Mouse (Mus musculus) urinary bladder, postnatal 4 days (tissue): ENCODE measurements at regions not wholly inside any gene's neighbourhood (a gene's known extent, or its start where the extent isn't known, plus 50 kb on each side); places are given as distances from the start of the nearest gene placed in this dataset.

Experiments used
- DNase-seq, 2 experiments: peaks; one replicate each; pipeline ENCODE4 v3.0.0; 2021 to 2022; ENCODE audit warnings: low spot score in 2 of 2

- DNase-seq = no peak
These were observed 50.8 kb upstream of the Mboat1 start for GRCm38 (mm10) chr13:30085446-30085845.

GRCm38 (mm10) chr13:30085005-30085404, 51.3 kb upstream of the Mboat1 start:
- peak; percentile 71 to 88 for DNase-seq

- no peak for DNase-seq
These were observed 51.9 kb upstream of the Mboat1 start for GRCm38 (mm10) chr13:30084386-30084785.

- no peak for DNase-seq
These were observed 52.3 kb upstream of the Mboat1 start for GRCm38 (mm10) chr13:30083949-30084348.

DNA sequence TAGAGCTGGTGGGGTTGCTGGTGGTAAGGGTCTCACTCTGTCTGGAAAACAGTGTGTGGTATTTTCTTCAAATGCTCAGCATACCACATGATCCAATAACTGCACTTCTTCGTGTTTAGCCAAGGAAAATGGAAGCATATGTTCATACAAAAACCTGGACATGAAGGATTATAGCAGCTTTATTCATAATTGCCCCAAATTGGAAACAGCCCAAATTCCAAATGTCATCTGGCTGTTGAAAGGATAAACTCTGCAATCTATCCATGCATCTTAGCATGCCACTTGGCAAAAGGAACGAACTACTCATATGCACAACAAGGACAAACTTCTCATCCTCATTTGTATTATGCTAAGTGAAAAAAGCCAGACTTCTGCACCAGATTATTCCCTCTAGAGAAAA, 53.5 kb upstream of the Mboat1 start:
- DNase-seq = no peak

DNA sequence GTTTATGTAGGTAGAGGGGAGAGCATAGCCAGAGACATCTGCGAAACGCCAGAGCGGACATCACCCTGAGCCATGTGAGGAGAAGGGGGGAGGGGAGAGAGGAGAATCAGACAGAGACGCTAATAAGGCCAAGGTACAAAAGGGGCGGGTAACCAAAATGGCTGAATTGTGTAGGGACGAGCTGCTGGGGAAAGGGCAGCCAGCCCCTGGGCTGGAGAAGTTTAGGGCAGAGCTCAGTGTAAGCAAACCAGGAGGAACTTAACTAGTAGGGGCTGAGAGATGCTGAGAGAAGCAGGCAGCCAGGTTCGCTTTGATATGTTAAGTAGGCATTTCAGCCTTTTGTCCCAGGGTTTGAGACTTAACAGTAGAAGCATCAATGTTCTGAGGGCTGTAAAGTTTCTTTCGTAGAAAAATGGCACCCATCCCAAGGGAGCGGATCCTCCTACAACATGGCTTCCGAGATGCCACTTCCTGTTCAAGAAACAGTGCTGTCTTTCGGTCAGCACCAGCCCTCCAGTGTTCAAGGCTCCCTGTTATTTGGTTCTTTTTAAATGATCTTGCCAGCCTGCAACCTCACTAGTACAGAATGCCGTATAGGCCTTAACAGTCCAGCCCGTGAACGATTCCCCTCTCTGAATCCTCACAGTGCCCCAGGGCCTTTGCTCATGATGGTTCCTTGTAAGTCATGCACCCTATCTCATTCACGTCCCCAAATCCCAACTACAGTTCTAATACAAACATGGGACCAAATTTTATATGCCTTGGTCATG, 55.4 kb upstream of the Mboat1 start:
- no peak for DNase-seq

GRCm38 (mm10) chr13:30074517-30075064, 61.7 kb upstream of the Mboat1 start:
- DNase-seq = no peak

DNA sequence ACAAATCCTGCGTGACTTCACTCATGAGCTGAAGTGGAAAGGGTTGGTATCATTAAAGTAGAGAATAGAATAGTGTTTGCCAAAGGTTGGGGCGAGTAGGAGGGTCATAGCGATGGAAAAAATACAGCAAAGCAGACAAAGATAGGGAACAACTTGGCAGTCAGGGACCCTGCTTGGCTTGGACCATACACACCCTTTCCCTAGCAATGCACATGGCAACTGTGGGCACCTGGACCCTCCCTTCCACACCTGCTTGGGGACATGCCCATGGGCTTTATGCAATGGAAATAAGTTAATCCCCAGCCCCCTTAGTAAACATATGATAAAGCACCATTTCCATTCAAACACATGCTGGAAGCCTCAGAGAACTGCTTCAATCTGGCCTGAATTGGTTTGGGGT, 62.2 kb upstream of the Mboat1 start:
- DNase-seq = no peak

GRCm38 (mm10) chr13:30069397-30069796, 66.9 kb upstream of the Mboat1 start:
- DNase-seq = no peak

DNA sequence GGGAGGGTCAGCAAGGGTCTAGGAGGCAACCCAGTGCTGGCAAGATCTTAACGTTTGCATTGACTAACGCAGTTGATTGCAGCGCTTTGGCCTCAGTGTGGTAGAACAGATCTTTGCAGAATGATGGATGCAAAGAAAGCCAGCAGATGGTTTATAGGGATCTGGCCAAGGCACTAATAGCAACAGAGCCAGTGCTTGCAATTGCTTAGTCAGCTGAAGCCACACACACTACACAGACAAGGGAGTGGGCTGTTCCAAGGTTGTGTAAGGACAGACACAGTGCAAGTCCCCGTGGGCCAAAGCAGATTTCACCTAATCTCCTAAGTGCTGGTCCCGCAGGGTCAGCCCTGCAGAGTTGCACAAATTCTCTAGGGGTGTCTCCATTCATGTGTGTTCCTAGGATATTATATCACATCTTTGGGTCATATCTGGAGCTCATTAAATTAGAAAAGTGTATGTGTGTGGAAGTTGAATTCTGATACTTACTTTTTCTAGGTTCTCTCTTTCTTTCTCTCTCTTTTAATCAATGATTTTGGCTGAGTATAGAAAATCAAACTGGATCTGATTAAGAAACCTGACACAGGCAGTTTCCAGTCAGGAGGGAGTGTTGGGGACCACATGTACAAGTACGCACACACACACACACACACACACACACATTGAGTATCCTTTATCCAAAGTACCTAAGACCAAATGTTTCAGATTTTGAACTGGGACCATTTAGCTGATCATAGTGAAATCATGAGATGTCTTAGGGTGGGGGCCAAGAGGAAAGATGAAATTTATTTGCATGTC, 68.5 kb upstream of the Mboat1 start:
- no peak for DNase-seq

DNA sequence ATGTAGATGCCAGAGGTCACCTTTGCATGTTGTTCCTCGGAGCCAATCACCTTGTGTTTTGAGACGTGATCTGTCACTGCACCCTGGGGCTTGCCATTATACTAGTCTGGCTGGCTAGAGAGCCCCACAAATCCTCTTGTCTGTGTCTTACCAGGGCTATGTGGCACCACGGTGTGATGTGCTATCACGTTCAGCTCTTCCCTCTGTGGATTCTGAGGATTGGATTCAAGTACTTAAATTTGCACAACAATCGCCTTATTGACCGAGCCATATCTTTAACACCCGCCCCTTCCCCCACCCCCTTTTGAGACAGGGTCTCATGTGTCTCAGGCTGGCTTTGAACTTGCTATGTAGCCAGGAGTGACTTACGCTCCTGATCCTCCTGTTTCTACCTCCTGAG, 70.8 kb upstream of the Mboat1 start:
- DNase-seq = no peak

GRCm38 (mm10) chr13:30063741-30064140, 72.5 kb upstream of the Mboat1 start:
- no peak for DNase-seq

DNA sequence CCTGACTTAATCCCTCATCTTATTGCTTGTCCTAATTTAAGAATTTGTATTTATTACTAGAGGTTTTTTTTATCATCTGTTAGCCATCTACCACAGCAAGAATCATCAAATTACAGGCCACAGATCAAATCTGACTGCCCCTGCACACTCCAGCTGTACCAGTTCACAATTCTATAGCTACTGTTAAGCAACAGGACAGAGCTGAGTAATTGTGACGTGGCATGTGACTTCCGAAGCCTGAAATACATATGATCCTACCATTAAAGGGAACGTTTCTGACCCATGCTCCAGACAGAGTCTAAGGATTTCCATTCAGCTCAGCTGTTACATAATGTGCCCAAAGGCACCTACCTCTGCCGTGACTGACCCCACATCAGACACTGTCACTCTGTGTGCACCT, 74.0 kb upstream of the Mboat1 start:
- no peak for DNase-seq

DNA sequence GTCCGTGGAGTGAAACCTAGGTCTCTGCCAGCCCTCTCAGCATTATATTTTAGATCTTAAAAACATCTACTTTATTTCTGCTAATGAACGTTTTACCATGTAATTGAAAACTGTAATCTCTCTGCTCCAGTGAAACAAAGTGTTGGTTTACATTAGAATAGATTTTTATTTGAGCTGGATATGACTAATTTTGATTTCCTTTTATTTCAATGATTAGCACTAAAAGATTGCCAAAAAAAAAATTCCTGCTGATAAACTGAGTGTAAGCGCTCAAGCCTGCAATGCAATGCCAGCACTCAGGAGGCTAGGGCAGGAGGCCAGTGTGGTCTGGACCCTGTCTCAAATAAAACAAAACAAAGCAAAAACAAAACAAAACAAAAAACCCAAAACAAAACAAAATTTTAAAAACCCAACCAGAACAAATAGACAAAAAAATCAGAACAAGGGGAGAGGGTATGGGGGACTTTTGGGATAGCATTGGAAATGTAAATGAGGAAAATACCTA, 69.3 kb upstream of the E2f3 start:
- no peak for DNase-seq

DNA sequence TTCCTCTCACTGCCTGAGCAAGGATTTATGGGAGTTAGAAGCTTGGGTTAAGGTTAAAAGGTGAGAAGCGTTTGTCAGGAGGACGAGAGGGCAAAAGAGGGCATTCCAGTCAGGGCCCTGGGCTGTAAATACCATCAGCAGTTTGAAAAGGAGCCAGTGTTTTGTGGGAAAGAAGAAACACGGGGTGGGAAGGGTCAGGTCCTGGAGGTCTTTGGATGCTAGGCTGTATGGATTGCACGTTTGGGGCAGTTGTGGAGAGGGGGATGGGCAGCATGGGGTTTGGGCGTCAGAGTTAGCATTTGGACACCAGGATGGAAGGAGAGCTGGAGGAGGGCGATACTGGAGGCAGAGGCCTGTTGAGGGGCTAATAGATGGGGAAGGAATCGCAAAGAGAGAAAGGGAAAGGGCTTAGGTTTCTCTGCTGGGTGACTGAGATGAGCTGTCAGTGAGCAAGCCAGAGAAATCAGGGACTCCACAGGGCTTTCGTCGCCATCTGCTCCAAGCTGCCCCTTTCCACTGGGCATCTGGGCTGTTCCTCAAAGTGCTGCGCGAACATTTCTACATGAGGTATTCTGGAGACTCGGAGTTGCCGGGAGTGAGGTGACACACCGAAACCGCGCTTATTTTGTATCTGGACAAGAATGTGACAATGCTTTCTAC, 66.2 kb upstream of the E2f3 start:
- DNase-seq = no peak

GRCm38 (mm10) chr13:30050745-30051508, 65.1 kb upstream of the E2f3 start:
- no peak for DNase-seq

DNA sequence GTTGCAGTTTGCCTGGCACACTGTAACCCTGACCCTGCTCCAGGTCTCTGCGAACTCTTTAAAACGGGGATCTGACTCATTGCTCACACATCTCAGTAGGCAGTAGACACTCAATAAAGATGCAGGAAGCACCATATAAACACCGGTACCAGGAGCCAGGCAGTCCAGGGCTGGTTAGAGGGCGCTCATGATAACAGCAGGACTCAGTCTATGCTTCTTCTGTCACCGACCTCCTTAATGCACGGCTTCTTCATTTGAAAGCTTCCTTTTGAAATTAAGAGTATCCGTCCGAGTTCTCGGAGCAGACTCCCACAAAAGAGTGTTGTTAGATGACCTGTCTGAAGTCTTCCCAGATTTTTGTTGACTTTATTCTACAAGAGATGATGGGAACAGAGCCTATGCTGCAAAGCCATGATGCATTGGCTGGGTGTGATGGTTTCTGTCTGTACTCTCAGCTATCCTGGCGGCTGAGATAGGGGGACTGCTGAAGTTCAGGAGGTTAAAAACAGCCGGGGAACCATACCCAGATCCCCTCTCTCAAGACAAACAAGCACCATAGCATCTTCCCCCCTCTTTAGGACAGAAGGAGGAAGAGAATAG, 62.5 kb upstream of the E2f3 start:
- no peak for DNase-seq

DNA sequence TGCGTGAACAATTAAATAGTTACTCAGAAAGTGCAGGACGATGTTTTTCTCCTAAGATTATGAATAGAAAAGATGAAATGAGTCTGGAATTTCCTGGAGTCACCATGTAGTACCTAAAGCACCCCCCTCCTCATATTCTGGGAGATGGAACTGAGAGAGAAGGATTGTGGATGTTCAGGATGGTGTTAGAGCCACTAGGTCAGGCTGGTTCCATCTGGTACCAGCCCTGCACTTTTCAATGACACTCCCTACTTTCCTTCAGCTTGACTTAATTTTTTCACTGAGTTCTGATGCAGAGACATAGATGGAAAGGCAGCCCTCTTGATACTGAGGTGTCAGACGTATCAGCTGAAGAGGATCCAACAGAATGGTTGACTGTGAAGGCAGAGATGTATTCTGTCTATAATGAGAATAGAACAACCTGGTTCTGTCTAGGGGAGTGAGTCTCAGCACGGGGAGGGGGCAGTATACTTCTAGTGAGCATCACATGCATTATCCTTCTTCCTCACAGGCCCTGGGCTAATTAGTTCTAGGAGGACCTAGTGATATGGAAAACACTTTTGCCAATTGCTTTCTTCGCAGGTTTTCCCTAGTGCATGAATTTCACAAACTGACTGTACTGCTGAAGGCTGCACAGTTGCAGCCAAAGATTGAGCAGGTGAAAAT, 60.8 kb upstream of the E2f3 start:
- no peak for DNase-seq

DNA sequence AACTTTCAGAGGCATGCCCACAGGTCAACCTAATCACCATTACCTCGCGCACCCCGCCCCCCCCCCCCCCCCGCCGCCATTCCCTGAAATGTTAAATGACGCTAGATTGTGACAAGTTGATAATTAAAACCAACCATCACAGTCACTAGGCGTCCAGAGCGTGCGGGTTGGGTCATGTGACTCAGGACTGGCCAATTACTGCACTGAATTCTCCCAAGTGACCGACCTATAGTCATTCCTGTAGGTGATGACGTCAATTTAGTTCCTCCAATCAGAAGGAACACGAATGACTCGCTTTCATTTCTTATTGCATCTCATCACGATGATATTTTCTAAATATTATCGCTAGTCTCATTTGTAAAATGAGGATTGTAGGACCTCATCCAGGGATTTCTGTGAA, 60.2 kb upstream of the E2f3 start:
- DNase-seq = no peak

GRCm38 (mm10) chr13:30045225-30045624, 59.4 kb upstream of the E2f3 start:
- DNase-seq = no peak

- DNase-seq = no peak
These were observed 58.9 kb upstream of the E2f3 start for GRCm38 (mm10) chr13:30044790-30045189.
